Mouse (Mus musculus) MEL (cell line): Measurements from ENCODE around the gene Ndufb3. TPM values are rescaled to one million over a fixed set of nuclear protein-coding genes. Genes with fewer than 3 reads are reported as not detected.
A peak's percentile ranks its signal among the peaks of the same experiment; 100 is the strongest.

Experiments used
- DNase-seq: peaks from one replicate; pipeline ENCODE4 v3.0.0; 2011; ENCODE audit warnings: low read depth, low spot score
- H3K27ac ChIP-seq: 2 replicates; pipeline ENCODE4 v1.5.1; 2012; ENCODE audit warnings: low read depth, mild to moderate bottlenecking, control low read depth, low read length, moderate library complexity; ENCODE audit not compliant: control insufficient read depth
- H3K27me3 ChIP-seq, 2 experiments: fragments of 150-350 bp in 1 of 2; sonication (generic) in 1 of 2; 2 replicates each; pipeline ENCODE4 v1.6.1; 2012; ENCODE audit warnings: low read length in 2 of 2, mild to moderate bottlenecking in 2 of 2, improper control_type of control experiment in 1 of 2, moderate library complexity in 1 of 2; ENCODE audit not compliant: insufficient read depth in 2 of 2, control insufficient read depth in 1 of 2
- H3K36me3 ChIP-seq, 2 experiments: 2 replicates each; pipeline ENCODE4 v1.6.1; 2012 to 2014; ENCODE audit warnings: low read length in 2 of 2, improper control_type of control experiment in 1 of 2, inconsistent platforms in 1 of 2, mild to moderate bottlenecking in 1 of 2; ENCODE audit not compliant: insufficient read depth in 2 of 2, control insufficient read depth in 1 of 2
- H3K4me1 ChIP-seq, 2 experiments: fragments of 150-350 bp in 1 of 2; sonication (generic) in 1 of 2; 2 replicates each; pipeline ENCODE4 v1.6.1; 2012; ENCODE audit warnings: low read length in 2 of 2, improper control_type of control experiment in 1 of 2, mild to moderate bottlenecking in 1 of 2; ENCODE audit not compliant: insufficient read depth in 2 of 2, control insufficient read depth in 1 of 2
- H3K4me3 ChIP-seq, 2 experiments: fragments of 150-350 bp in 1 of 2; sonication (generic) in 1 of 2; 2 replicates each; pipeline ENCODE4 v1.5.1; 2012; ENCODE audit warnings: low read depth in 2 of 2, low read length in 2 of 2, mild to moderate bottlenecking in 2 of 2, moderate library complexity in 2 of 2, control low read depth in 1 of 2, improper control_type of control experiment in 1 of 2; ENCODE audit not compliant: control insufficient read depth in 1 of 2, insufficient read depth in 1 of 2
- H3K79me2 ChIP-seq: 2 replicates; pipeline ENCODE4 v1.6.1; 2012; ENCODE audit warnings: mild to moderate bottlenecking, low read length, moderate library complexity; ENCODE audit not compliant: control insufficient read depth, poor library complexity, insufficient read depth
- H3K9ac ChIP-seq: 2 replicates; pipeline ENCODE4 v1.6.1; 2012; ENCODE audit warnings: low read depth, mild to moderate bottlenecking, control low read depth, low read length, moderate library complexity; ENCODE audit not compliant: control insufficient read depth, poor library complexity, severe bottlenecking
- H3K9me3 ChIP-seq: fragments of 150-350 bp; sonication (generic); replicated peaks from 2 replicates; pipeline ENCODE4 v1.6.1; 2012; ENCODE audit warnings: mild to moderate bottlenecking, low read length, improper control_type of control experiment, moderate library complexity; ENCODE audit not compliant: insufficient read depth
- CHD2 ChIP-seq: IDR thresholded peaks from 2 replicates; pipeline ENCODE4 v1.6.1; 2011; ENCODE audit warnings: low read length, improper control_type of control experiment
- E2F4 ChIP-seq: IDR thresholded peaks from 2 replicates; pipeline ENCODE4 v1.6.1; 2011; ENCODE audit warnings: low read depth, low read length, improper control_type of control experiment, borderline replicate concordance
- ELF1 ChIP-seq: IDR thresholded peaks from 2 replicates; pipeline ENCODE4 v1.6.1; 2014; ENCODE audit warnings: low read depth, mild to moderate bottlenecking, inconsistent platforms, low read length, improper control_type of control experiment, moderate library complexity
- ETS1 ChIP-seq: IDR thresholded peaks from 2 replicates; pipeline ENCODE4 v1.6.1; 2012; ENCODE audit warnings: low read depth, mild to moderate bottlenecking, inconsistent platforms, low read length, improper control_type of control experiment, moderate library complexity
- GABPA ChIP-seq: IDR thresholded peaks from 2 replicates; pipeline ENCODE4 v1.6.1; 2012; ENCODE audit warnings: low read depth, mild to moderate bottlenecking, inconsistent platforms, low read length, improper control_type of control experiment, moderate library complexity
- HCFC1 ChIP-seq: IDR thresholded peaks from 2 replicates; pipeline ENCODE4 v1.6.1; 2012; ENCODE audit warnings: low read depth, mild to moderate bottlenecking, inconsistent platforms, low read length, improper control_type of control experiment, moderate library complexity
- KAT2A ChIP-seq: conservative IDR thresholded peaks from 2 replicates; pipeline ENCODE4 v1.6.1; 2012; ENCODE audit warnings: low read depth, low read length, improper control_type of control experiment, inconsistent platforms
- MXI1 ChIP-seq: IDR thresholded peaks from 2 replicates; pipeline ENCODE4 v1.6.1; 2011; ENCODE audit warnings: mild to moderate bottlenecking, low read depth, low read length, improper control_type of control experiment
- MYC ChIP-seq: IDR thresholded peaks from 2 replicates; pipeline ENCODE4 v1.6.1; 2011; ENCODE audit warnings: low read depth, mild to moderate bottlenecking, low read length, improper control_type of control experiment, moderate library complexity
- NELFE ChIP-seq: IDR thresholded peaks from 2 replicates; pipeline ENCODE4 v1.6.1; 2011; ENCODE audit warnings: low read depth, low read length, improper control_type of control experiment
- POLR2A ChIP-seq, 2 experiments: IDR thresholded peaks; 2 replicates each; pipeline ENCODE4 v1.6.1; 2011 to 2012; ENCODE audit warnings: low read length in 2 of 2, mild to moderate bottlenecking in 2 of 2, control low read depth in 1 of 2, improper control_type of control experiment in 1 of 2, low read depth in 1 of 2, moderate library complexity in 1 of 2; ENCODE audit not compliant: control insufficient read depth in 1 of 2, insufficient read depth in 1 of 2, poor library complexity in 1 of 2
- POLR2AphosphoS2 ChIP-seq: IDR thresholded peaks from 2 replicates; pipeline ENCODE4 v1.6.1; 2011; ENCODE audit warnings: low read length, improper control_type of control experiment
- SIN3A ChIP-seq: IDR thresholded peaks from 2 replicates; pipeline ENCODE4 v1.6.1; 2012; ENCODE audit warnings: low read length, improper control_type of control experiment, inconsistent platforms
- TBP ChIP-seq: IDR thresholded peaks from 2 replicates; pipeline ENCODE4 v1.8.0; 2011; ENCODE audit warnings: low read depth, low read length, improper control_type of control experiment
- TCF12 ChIP-seq: IDR thresholded peaks from 2 replicates; pipeline ENCODE4 v1.6.1; 2014; ENCODE audit warnings: low read depth, mild to moderate bottlenecking, inconsistent platforms, low read length, improper control_type of control experiment, moderate library complexity
- USF1 ChIP-seq: IDR thresholded peaks from 2 replicates; pipeline ENCODE4 v1.6.1; 2014; ENCODE audit warnings: low read depth, mild to moderate bottlenecking, inconsistent platforms, low read length, improper control_type of control experiment, moderate library complexity
- USF2 ChIP-seq, 2 experiments: IDR thresholded peaks; 2 replicates each; pipeline ENCODE4 v1.6.1; 2011 to 2012; ENCODE audit warnings: improper control_type of control experiment in 2 of 2, low read length in 2 of 2, borderline replicate concordance in 1 of 2, inconsistent platforms in 1 of 2, low read depth in 1 of 2, mild to moderate bottlenecking in 1 of 2; ENCODE audit not compliant: insufficient read depth in 1 of 2
- ZKSCAN1 ChIP-seq: IDR thresholded peaks from 2 replicates; pipeline ENCODE4 v1.6.1; 2012; ENCODE audit warnings: low read depth, mild to moderate bottlenecking, inconsistent platforms, low read length, improper control_type of control experiment, moderate library complexity
- ZMIZ1 ChIP-seq: IDR thresholded peaks from 2 replicates; pipeline ENCODE4 v1.6.1; 2012; ENCODE audit warnings: low read depth, mild to moderate bottlenecking, inconsistent platforms, low read length, improper control_type of control experiment, moderate library complexity
- ZNF384 ChIP-seq: IDR thresholded peaks from 2 replicates; pipeline ENCODE4 v1.6.1; 2012; ENCODE audit warnings: low read depth, mild to moderate bottlenecking, inconsistent platforms, low read length, improper control_type of control experiment
- polyA plus RNA-seq, 2 experiments: library from polyadenylated mRNA; stranded (reverse) in 1 of 2; unstranded in 1 of 2; fragments of >175 nt in 1 of 2; fragments of >200 nt in 1 of 2; gene quantifications; 2 replicates each; pipeline versions ENCODE4 v1.2.1 to v1.2.4; 2012; ENCODE audit warnings: low replicate concordance in 2 of 2, low read depth in 1 of 2; ENCODE audit not compliant: insufficient read length in 2 of 2, insufficient read depth in 1 of 2, missing spikeins in 1 of 2
- total RNA-seq: library from RNA; depleted of rRNA; stranded (reverse); fragments of 300-350 nt; gene quantifications from 2 replicates; pipeline ENCODE4 v1.2.3, GENCODE M21; 2012; rRNA removed

Ndufb3 gene
- 169 and 172 TPM in 2 replicates for total RNA-seq
- 10 to 100 TPM in 1 of 2 experiments, not detected in 1; 98.3 TPM for polyA plus RNA-seq

- Histone ChIP-seq H3K4me3 (peak within 1 kb of the TSS; percentile 98), H3K27ac (peak within 1 kb of the TSS; percentile 76), H3K9me3 (no peaks in the 10 kb centered on the region), H3K27me3 (no peaks in the 10 kb centered on the region), H3K4me1 (peaks cover 4 to 8% of the 10 kb centered on the region in 2 experiments), H3K36me3 (peaks cover 0 to 15% of the 10 kb centered on the region in 2 experiments; a peak in 2 of 4 replicates), H3K79me2 (peaks cover 24% of the 10 kb centered on the region), H3K9ac (peak within 1 kb of the TSS; percentile 91)
- DNase-seq: peak; percentile 95
- TF ChIP-seq TBP: peak; percentile 82
- no peak for TF ChIP-seq ZKSCAN1
- TF ChIP-seq GABPA: no peak
- peak; percentile 72 for TF ChIP-seq POLR2AphosphoS2
- peak; percentile 53 for TF ChIP-seq TCF12
- TF ChIP-seq ZMIZ1: peak; percentile 78; the same call in 1 of the 2 replicates
- TF ChIP-seq USF2 (IDR thresholded peaks at IDR 0.05; ENCODE audit: borderline replicate concordance in 1 of 2, insufficient read depth in 1 of 2, low read depth in 1 of 2, low read length in 2 of 2): no peak
- 0 out of 2 replicates have a peak, but pooled peaks have one; percentile 21 for TF ChIP-seq ETS1
- peak; percentile 82 for TF ChIP-seq MXI1
- TF ChIP-seq ELF1: peak; percentile 64; the same call in 1 of the 2 replicates
- TF ChIP-seq E2F4: peak; percentile 32; the same call in 1 of the 2 replicates
- TF ChIP-seq ZNF384: no peak
- TF ChIP-seq KAT2A: peak; percentile 78; the same call in 1 of the 2 replicates
- peak; percentile 86 for TF ChIP-seq NELFE
- peak; percentile 66 for TF ChIP-seq CHD2
- TF ChIP-seq HCFC1: peak; percentile 92
- TF ChIP-seq USF1: peak; percentile 56; the same call in 1 of the 2 replicates
- peak; percentile 86; the same call in 1 of the 2 replicates for TF ChIP-seq SIN3A
- peak; percentile 62 to 90 for TF ChIP-seq POLR2A (IDR thresholded peaks at IDR 0.05; ENCODE audit: control insufficient read depth in 1 of 2, insufficient read depth in 1 of 2, low read depth in 1 of 2, low read length in 2 of 2, poor library complexity in 1 of 2)
- TF ChIP-seq MYC: peak; percentile 68; the same call in 1 of the 2 replicates
Measured at GRCm38 (mm10) chr1:58586171-58586997, at the start of gene Ndufb3, which contains the start of gene Fam126b. Gene Ndufb3, plus strand, starts transcription at chr1:58586384. Gene Fam126b, minus strand, starts transcription at chr1:58586323.
